Mouse (Mus musculus) ZHBTc4 (cell line): ENCODE measurements at regions not wholly inside any gene's neighbourhood (a gene's known extent, or its start where the extent isn't known, plus 50 kb on each side); places are given as distances from the start of the nearest gene placed in this dataset.
A peak's percentile ranks its signal among the peaks of the same experiment; 100 is the strongest.

Source experiments
- DNase-seq: peaks from one replicate; pipeline ENCODE4 v3.0.0-alpha.2; 2011; ENCODE audit warnings: low read depth, low spot score

GRCm38 (mm10) chr15:5507545-5507913, 263.5 kb upstream of the Ptger4 start:
- no peak for DNase-seq

DNA sequence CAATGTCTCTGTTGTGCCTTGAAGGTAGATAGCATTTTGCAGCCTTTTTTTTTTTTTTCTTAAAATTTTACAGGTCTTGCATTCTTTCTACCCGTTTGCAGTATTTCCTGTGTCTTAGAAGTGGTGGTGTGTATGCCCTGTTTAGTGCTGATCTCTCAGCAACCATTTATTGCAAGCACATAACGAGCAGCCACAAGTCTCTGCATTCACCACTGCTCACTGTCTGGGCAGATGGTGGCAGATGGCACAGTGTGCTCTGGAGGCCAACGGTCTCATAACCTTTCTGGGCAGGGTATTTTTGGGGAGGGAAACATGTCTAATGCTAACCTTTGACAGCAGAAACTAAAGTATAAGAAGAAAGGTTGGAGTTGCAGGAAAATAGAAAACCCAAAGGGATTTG, 266.1 kb upstream of the Ptger4 start:
- no peak for DNase-seq

DNA sequence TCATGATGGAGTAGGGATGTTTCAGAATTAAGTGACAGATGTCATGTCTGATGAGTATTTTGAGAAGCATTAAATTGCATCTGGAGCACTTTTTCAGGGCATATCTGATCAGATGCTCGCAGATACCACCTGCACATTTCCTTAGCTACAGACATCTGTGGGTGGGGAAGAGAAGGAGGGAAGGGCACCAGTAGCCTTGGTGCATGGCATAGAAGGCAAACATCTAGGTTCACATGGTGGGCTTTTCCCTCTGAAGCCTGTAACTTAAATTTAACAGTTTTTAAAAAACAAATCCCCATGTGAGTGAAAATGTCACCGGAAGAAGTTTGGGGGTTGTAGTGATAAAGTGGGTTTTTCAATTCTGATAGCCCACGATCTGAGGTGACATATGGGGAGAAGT, 267.1 kb upstream of the Ptger4 start:
- DNase-seq: no peak

DNA sequence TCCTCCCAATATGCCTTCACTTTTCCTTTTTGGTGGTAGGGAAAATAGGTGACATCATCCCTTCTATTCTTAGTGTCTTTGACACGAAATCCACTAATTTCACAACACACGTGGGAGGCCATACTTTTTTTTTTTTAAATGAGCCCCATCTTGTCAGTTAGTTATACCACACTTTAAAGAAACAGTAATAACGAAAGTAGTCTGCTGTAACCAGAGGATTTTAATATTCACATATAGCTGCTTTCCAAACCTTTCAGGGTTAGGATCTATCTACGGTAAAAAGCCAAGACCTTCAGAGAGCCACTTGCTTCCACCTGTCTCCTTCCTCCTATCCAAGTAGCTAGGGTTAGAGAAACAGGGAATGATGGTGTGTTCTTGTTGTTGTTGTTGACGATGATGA, 268.6 kb upstream of the Ptger4 start:
- DNase-seq: no peak

DNA sequence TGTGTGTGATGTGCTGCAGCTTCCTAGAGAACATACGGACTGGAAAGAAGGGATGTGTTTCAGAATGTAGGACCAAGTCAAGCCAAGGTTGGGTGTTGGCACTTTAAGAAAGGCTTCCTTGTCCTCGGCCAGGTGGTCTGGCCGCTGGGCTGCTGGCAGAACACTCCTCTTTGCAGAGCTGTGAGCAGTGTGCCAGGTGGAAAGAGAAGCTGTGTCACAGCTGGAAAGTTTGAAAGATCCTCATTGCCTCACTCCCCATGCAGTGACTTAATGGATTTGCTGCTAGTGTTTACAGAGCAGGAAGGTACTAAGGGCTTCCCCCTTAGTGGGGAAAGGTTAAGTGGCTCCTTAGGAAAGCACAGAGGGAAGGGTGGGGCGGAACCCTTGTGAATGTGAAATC, 269.2 kb upstream of the Ptger4 start:
- peak; percentile 6 for DNase-seq

DNA sequence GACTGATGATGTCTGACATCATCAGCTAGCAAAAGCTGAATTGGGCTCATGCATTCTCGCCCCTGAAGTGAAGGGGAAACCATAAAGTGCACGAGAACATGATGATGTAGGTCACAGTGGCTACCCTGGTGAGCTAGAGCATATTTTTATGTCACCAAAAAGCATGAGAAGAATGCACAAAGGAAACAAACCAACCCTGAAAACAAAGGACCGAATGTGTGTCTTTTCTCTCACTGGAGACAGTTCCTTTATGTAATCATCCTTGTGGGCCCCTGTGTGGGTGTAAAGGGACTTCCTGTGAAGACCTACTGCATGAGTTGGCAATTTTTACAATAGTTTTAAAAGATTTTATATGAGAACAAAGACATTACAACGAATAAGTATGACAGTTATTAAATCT, 270.2 kb upstream of the Ptger4 start:
- no peak for DNase-seq

GRCm38 (mm10) chr15:5517244-5517966, 273.4 kb upstream of the Ptger4 start:
- no peak for DNase-seq

DNA sequence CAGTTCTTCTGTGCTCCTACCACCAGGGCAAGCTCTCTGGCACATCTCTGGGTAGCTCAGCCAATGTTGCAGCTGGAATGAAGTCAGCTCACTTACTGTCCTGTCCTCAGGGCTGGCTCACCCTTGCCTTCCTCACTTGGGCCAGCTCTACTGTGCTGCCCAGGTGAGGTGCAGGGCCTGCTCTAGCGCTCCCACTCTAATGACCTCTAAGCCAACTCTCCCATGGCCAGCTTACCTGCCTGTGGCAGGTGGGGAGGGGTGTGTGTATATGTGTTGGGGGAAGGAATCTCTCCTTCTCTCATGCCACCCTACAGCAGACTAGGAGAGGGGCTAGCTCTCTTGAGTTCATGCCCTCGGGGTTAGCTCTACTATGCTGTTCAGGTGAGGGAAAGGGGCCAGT, 275.6 kb upstream of the Ptger4 start:
- no peak for DNase-seq

DNA sequence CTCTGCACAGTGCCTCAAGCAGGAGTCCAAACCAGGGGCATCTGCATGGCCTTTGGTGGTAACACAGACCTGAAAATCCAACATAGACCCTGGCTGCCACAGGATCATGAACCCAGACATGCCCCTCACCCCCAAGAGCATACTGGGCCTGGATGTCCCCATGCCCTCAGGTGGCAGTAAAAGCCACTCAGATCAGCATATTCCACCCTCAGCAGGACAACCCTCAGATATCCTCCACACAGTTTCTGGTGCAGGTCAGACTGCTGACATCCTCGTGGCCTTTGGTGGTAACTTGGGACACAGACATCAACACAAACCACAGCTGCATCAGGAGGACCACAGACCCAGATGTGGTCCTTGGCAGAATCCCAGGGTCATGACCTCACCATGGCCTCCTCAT, 276.0 kb upstream of the Ptger4 start:
- DNase-seq: no peak

DNA sequence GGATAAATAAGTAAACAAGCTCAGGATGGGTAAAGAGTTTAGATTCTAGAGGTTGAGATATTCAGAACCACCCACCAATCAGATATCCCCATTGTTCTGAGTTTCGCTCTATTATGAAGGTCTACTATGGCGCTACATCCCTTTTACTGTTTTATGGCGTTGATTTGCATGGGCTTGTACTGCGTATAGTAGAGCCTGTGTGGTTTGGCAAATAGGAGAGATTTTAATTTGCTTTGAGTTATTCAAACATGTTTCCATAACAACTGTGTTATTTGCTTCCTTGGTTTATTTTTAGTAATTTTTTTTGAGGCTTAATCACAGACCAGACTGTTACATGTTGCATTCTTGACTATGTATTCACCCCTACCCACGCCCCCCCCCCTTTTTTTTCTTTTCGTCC, 284.6 kb upstream of the Ptger4 start:
- no peak for DNase-seq

DNA sequence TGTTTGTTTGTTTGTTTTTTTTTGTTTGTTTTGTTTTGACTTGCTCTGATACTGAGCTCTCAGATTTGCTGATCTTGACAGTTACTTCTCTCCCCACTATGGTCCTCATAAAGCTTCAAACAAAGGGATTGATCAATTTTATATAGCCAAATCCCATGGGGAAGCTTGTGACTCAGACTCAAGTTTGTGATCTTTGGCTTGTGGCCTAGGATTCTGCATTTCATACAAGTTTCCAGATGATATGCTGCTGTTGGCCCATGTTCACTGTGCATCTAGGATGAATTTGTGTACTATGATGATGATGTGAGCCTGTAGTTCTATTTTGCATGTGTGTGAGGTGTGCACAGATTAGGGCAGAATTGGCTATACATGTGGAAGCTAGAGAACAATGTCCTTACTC, 289.7 kb upstream of the Ptger4 start:
- no peak for DNase-seq

- no peak for DNase-seq
Observed at GRCm38 (mm10) chr15:5537432-5537831, 293.4 kb upstream of the Ptger4 start.

GRCm38 (mm10) chr15:5539301-5539928, 295.4 kb upstream of the Ptger4 start:
- no peak for DNase-seq

GRCm38 (mm10) chr15:5554526-5554925, 310.5 kb upstream of the Ptger4 start:
- no peak for DNase-seq

DNA sequence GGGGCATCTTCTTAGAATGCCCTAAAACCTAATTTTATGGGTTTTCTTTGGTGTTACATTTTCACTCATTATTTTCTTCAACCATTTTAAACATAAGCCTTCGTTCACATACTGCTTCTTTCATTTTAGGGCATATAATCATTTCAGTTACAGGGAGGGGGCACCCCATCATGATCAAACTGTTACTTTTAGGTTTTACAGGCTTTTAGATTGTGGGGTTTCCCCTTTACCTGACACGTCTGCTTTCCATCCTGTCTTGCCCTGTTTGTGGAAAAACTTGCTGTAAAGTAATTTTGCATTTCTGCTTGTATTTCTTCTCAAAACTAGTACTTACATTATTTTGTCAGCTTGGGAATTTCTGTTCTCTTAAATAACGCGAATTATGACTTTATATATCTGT, 310.9 kb upstream of the Ptger4 start:
- no peak for DNase-seq

DNA sequence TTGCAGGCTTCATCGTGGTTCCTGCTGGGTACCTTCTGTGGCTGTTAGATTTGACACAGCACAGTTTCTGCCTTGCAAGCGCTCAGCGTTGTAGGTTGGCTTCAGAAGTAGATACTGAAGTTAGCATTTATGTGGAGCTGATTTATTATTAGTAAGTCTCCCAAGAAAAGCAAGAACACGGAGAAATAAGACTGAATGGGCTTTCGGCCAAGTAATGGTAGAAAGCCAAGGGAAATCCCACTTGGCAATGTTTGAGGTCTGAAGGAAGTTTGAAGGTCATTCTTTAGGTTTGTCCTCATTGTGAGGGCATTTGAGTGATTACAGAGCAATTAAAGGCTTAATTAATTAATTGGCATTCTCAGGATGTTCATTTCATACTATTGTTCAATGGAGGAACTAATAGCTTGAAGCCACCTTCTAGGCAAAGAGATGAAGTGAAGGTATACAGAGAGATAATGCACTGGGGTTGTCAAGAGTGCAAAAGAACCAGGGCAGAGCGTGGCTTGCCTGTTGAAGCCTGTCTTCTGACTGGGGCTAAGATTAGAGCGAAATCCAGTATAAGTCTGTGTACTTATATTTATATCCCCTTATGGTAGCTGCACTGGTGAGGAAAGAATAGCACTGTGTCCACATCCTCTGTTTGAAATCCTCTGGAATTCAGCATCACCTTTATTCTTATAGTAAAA, 311.5 kb upstream of the Ptger4 start:
- DNase-seq: no peak

- DNase-seq: no peak
Observed at GRCm38 (mm10) chr15:5561783-5562182, 317.8 kb upstream of the Ptger4 start.

- DNase-seq: no peak
Observed at GRCm38 (mm10) chr15:5574366-5574765, 330.4 kb upstream of the Ptger4 start.

- no peak for DNase-seq
Observed at GRCm38 (mm10) chr15:5579559-5579958, 335.6 kb upstream of the Ptger4 start.

DNA sequence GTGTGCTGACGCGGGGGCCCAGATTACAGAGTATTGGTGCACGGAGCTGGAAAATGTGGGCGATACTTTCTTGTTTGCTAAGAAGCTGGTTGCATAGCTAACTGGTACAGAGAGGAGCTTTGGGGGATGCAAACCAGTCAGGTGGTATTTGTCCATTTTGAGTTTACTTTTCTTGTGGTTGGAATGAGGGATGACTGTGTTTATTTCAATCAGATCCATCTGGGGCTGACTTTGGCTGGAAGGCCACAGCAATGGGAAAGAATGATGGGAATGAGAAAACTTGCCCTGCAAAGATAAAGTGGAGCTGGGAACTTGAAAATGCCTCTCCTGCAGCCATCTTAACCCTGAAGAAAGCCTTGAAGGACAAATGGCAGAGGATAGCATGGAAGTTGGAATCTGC, 336.4 kb upstream of the Ptger4 start:
- DNase-seq: no peak

DNA sequence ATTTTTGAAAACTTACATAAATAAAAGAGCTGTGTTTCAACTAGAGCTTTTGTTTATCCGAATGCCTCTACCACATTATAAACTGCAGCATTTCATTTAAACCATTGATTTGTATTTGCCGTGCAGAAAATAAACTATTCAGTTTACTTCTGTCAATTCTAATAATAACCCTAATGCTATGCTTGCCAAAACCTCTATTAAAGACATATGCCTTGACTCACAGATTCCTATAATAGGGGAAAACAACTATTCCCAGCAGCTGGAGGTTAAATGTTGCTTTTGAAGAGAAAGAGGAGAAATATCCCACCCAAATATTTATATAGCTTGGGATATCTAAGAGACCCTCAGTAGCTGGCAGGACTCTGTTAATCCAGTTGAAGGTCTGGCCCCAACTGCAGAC, 340.4 kb upstream of the Ptger4 start:
- DNase-seq: no peak

DNA sequence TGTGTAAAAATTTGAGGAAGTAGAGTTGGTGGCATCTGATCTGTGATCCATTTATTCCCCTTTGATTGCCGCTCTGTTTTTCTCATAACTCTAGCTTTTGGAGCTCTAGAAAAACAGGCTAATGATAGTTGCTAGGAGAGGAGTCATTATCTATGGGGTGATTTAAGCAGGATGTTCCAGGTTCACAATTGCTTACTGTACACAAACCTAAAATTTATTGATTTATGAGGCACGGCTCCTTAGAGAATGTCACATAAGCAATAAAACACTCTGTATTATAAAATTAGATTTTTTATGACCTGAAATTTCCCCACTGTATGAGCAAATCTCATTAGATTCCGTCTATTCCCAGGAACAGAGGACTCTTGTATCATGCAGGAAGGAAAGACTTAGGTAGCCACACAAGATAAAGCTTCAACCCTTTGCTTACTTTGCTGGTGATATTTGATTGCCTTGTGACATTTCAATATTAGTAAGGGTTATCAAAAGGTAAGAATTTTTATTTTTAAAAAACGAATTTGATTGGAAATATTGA, 360.8 kb upstream of the Ptger4 start:
- no peak for DNase-seq

DNA sequence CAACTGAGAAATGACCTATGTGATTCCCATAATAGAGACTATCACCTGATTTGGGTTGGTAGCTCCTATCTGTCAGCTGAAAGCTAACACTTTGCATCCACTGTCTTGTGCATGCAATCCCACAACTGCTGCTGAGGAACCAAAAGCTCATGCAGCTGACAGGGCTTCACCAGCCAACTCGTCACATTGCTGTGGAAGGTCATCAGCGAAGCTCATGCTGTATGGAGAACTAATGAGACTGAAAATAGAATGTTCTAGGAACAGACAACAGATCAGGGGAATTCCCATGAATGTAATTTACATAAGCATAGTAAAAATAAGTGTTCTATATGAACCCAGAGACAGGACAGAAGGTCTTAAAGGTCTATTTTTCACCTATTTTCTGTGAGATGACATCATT, 363.5 kb upstream of the Ptger4 start:
- DNase-seq: no peak
